Mouse (Mus musculus) liver, embryonic 14.5 days (tissue): ENCODE data around the gene Pbx2.

Experiments used
- CTCF ChIP-seq: IDR thresholded peaks from 2 replicates; pipeline ENCODE4 v1.5.1; 2016; ENCODE audit warnings: antibody characterized with exemption, low read depth, control low read depth
- EP300 ChIP-seq: IDR thresholded peaks from 2 replicates; pipeline ENCODE4 v1.6.1; 2016; ENCODE audit warnings: antibody characterized with exemption, low read depth

DNA sequence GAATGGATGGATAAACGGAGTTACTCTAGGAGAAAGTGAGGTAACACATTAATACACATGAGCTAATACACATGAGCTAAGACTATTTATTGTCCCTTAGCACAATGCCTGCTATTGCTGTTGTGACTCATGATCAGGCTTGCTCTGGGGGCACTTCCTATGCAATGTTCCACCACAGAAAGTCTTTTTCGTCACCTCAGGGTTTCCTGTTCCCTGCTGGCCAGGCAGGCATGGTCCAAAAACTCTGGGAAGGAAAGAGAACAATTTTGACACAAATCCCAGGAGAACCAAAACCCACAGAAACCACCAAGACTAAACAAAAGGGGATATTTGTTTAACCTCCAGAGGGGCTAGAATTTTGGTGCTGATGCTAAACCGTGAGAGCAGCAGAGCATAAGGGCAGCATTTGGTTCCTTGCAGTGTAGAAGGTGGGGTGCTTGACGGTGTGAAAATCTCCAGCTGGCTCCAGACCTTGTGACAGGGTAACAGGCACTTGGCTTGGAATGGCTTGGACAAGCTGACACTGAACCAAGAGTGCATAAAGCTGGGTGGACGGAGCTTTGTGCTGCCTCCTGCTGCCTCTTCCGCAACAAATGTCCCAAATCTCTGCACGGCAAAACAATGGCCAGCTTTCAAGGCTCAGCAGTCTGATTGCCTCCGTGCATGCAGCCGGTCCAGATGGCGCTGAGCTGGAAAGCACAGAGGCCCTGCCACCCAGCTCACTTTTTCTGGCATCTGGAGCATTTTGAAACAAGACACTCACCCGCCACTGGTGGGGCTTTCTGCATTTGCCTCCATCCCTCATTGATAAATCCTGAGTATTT is 49.9 kb downstream of the Pbx2 start:
- TF ChIP-seq CTCF (no peak), EP300 (no peak)
